Mouse (Mus musculus) embryo, embryonic 9.5 days (tissue): ENCODE measurements around the gene Tex22.
A peak's percentile ranks its signal among the peaks of the same experiment; 100 is the strongest.

Experiments
- DNase-seq: peaks from one replicate; pipeline ENCODE4 v3.0.0-alpha.2; 2017; ENCODE audit errors: extremely low spot score

Gene Tex22

DNA sequence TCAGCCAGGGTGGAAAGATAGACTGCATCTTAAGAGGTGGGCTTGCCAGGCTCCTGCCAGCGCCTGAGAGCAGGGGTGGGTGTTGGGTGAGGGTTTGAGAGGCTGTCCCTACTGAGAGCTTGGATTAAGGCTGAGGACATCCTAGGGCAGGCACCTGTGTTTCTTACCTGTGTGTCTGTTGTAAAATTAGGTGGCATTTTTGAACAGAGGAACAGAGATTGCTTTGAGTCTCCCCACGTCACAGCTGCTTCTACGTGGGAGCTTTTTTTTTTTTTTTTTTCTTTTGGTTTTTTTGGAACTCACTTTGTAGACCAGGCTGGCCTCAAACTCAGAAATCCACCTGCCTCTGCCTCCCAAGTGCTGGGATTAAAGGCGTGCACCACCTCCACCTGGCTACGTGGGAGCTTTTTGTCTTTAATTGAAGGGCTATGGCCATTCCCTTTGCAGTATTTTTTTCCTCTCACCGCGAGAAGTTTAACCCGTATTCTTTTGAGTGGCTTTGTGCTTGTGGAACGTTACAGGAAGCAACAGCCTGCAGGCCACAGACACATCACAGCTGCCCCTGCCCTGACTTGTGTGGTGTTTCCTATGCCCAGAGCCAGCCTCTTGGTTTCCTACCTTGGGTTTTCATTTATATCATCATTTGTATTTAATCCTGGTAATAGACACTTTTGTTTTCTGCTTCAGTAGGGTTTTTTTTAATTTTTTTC, 27.1 kb downstream of the Tex22 start:
- DNase-seq: no peak

- DNase-seq: no peak
Measured at GRCm38 (mm10) chr12:113102461-113102860, 28.2 kb downstream of the Tex22 start.

DNA sequence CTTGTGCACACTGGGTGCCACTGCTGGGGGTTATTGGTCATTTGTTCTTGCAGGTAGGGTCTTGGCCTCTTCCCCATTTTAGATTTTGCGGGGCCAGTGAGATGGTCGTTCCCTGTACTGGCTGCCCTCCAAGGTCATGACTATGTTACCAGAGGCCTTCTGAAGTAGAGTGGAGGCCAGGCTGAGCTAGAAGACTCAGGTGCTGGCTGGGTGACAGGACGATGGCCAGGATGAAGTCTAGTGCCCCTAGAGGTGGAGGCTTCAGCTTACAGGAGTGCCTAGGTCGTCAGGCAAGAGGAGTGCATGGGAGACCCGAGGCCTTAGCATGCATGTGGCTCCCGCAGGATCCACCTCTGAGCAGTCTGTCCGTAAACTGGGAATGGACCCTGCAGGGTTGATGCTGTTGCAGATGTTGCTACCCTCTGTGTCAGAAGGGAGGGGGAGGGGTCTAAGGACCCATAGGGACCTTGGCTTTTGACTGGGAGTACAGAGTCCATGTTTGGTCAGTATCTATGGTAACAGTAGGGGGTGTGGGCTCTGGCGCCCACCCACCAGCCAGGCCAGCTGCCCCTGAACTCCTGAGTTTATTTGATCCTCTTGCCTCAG, 29.6 kb downstream of the Tex22 start:
- no peak for DNase-seq

DNA sequence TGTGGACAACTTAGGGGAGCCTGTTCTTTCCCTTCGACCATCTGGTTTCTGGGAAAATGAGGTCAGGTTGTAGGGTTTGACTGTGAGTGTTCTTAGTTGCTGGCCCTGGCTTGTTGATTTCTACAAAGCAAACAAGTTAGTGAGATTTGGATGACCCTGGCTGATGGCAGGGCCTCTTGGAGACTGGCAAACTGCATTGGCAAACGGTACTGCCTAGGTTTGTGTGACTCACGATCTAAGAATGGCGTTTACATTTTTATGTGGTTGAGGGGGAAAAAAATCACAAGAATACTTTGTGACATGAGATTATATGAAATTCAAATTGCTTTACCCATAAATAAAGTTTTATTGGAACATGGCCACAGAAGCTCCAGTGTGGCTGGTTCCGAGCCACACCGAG, 32.1 kb downstream of the Tex22 start:
- DNase-seq: no peak

DNA sequence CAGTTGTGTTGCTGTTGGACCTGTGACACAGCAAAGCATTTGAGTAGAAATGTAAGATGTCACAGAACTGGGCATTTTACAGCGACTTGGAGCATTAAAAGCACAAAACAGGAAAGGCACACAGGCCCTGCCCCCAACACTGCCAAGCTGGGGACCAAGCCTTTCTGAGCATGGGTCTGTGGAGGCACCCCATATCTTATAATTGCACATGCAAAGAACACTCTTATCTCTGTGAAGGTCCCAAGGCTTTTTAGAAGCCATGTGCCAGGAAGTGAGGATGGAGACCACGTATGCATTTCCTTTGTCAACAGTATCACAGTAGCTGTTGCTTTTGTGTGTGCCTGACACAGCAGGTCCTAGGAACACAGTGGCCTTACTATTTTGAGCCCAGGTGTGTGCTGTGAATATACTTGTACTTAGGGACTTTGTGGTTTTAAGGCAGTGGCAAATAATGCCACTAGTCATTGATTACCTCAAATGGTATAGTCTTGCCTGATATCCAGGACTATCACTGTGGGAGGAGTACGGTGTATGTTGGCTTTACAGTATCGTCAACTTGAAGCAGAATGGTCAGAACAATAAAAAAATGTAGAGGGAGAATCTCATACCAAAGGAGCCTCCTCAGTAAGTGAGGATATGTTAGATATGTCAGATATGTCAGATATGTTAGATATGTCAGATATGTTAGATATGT, 33.3 kb downstream of the Tex22 start:
- no peak for DNase-seq

GRCm38 (mm10) chr12:113108528-113109283, 34.4 kb downstream of the Tex22 start:
- no peak for DNase-seq

DNA sequence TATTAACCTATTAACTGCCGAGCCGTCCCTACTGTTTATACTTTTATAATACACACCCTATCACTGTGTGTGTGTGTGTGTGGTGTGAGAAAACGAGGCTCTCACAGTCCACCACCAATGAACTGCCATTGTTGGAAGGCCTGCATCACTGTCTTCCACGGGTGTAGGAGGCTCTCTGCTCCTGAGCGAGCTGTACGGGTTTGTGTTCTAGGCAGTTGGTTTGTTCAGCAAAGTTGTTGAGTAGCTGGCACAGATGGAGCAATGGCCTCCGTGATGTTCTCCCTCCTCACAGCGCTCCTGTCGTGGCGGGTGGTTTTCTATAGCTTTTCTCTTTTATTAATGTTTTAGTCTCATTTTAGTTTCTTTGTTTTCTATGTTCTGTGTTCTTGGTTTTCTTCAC, 35.5 kb downstream of the Tex22 start:
- no peak for DNase-seq

- no peak for DNase-seq
Measured at GRCm38 (mm10) chr12:113114141-113114540, 39.8 kb downstream of the Tex22 start.

GRCm38 (mm10) chr12:113114856-113115538, 40.7 kb downstream of the Tex22 start:
- no peak for DNase-seq

- DNase-seq: peak; percentile 70
Measured at GRCm38 (mm10) chr12:113119516-113120410, 45.5 kb downstream of the Tex22 start.

GRCm38 (mm10) chr12:113124726-113125125, 50.4 kb downstream of the Tex22 start:
- no peak for DNase-seq

DNA sequence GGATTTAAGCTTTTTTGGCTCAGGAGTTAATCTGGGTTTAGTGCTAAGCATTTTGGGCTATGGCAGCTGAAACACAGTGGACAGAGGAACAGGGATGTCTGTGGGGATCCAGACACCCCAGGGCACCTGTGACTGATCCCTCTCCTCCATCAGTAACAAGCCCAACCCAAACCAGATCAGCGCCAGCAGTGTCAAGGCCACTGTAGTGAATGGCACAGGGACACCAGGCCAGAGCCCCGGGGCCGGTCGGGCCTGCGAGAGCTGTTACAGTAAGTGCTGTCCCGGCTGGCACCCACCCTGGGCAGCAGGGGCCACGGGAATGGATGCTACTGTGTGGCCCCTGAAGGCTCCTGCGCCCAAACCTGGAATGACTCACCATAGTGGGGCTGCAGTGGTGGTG, 56.4 kb downstream of the Tex22 start:
- no peak for DNase-seq

- no peak for DNase-seq
Measured at GRCm38 (mm10) chr12:113131601-113132000, 57.3 kb downstream of the Tex22 start.

DNA sequence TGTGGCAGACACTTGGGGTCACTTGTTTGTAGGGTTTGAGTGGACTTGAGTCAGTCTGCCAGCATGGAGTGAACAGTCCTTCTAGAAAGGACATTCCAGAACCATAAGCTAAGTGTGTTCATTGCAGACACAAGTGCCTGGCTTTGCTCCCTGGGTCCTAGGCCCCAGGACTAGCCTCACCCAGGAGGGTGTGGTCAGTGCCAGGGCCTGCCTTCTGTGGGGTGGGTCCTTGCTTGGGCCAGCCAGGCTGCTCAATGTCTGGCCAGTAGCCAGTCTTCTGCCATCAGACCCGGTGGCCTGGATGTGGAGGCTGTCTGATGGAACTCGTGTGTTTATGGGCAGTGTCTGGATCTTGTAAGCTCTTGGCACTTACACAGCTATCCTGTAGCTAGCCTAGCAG, 58.3 kb downstream of the Tex22 start:
- DNase-seq: no peak

- no peak for DNase-seq
Measured at GRCm38 (mm10) chr12:113133260-113133659, 59.0 kb downstream of the Tex22 start.

DNA sequence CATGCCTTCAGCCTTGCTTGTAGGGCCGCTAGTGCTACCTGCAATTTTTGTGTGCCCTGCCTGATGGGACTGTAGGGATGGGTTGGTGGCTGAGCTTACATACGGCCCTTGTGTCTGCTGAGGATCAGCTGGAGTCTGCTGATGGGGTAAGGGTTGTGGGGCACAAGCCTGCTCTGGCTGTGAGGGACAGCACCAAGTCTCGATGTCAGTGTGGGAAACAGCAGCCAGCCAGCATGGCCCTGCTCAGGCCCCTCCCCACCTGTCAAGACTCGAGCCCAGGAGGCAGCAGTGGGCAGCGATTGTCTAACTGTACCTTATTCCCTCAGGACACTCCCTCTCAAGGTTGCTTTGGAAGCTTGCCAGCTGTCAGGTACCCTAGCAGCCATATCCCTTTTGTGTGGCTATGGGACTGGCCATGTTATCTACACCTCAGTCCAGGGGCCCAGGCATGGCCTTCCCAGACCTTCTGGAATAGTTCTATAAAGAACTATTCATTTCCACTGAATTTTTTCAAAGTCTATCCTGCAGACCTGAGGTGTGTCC, 59.6 kb downstream of the Tex22 start:
- no peak for DNase-seq

DNA sequence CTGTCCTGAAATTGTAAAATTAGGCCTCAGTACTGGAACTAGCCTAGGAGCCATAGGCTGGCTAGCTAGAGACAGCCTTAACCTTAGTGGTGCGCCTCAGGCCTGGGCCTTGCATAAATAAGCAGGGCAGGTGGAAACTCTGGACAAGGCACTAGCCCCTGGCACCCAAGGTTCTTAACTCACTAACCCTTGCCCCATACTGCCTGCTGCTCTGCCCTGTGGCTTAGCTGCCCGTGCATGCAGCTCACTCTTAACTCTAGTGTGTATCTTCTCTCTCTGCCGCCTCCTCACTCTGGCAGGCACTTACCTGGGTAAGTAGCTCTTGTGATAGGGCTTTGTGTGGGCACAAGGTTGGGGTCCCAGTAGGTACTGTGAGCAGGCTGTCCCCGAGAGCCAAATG, 60.2 kb downstream of the Tex22 start:
- no peak for DNase-seq

- DNase-seq: no peak
Measured at GRCm38 (mm10) chr12:113135401-113135800, 61.1 kb downstream of the Tex22 start.

GRCm38 (mm10) chr12:113136492-113137020, 62.3 kb downstream of the Tex22 start:
- DNase-seq: no peak
